Mouse (Mus musculus) ES-Bruce4 (cell line): Measurements from ENCODE around the gene Asb10. TPM values are rescaled to one million over a fixed set of nuclear protein-coding genes. Genes with fewer than 3 reads are reported as not detected.

Experiments used
- H3K27ac ChIP-seq: 2 replicates; pipeline ENCODE4 v1.5.1; 2012; ENCODE audit warnings: low read length, inconsistent platforms; ENCODE audit not compliant: insufficient read depth
- H3K27me3 ChIP-seq: 2 replicates; pipeline ENCODE4 v1.6.1; 2012; ENCODE audit warnings: mild to moderate bottlenecking, low read length, inconsistent platforms; ENCODE audit not compliant: control insufficient read depth, poor library complexity, insufficient read depth, severe bottlenecking
- H3K36me3 ChIP-seq: 2 replicates; pipeline ENCODE4 v1.6.1; 2012; ENCODE audit warnings: inconsistent platforms, mild to moderate bottlenecking, low read length, moderate library complexity; ENCODE audit not compliant: control insufficient read depth, poor library complexity, insufficient read depth, severe bottlenecking
- H3K4me1 ChIP-seq: one replicate; pipeline ENCODE4 v1.8.1; 2011; ENCODE audit warnings: low read length; ENCODE audit not compliant: control insufficient read depth, insufficient read depth
- H3K4me3 ChIP-seq: 2 replicates; pipeline ENCODE4 v1.5.1; 2011; ENCODE audit warnings: low read depth, mild to moderate bottlenecking, low read length
- H3K9ac ChIP-seq: 2 replicates; pipeline ENCODE4 v1.6.1; 2012; ENCODE audit warnings: low read depth, mild to moderate bottlenecking, inconsistent platforms; ENCODE audit not compliant: poor library complexity, severe bottlenecking
- H3K9me3 ChIP-seq: replicated peaks from 2 replicates; pipeline ENCODE4 v1.6.1; 2012; ENCODE audit warnings: mild to moderate bottlenecking, low read length, inconsistent platforms; ENCODE audit not compliant: control insufficient read depth, poor library complexity, insufficient read depth, severe bottlenecking
- CTCF ChIP-seq: IDR thresholded peaks from one replicate; pipeline ENCODE4 v1.8.1; 2011; ENCODE audit warnings: low read depth, low read length
- EP300 ChIP-seq: IDR thresholded peaks from 2 replicates; pipeline ENCODE4 v1.6.1; 2011; ENCODE audit warnings: low read depth, low read length; ENCODE audit not compliant: insufficient read depth
- POLR2A ChIP-seq: IDR thresholded peaks from one replicate; pipeline ENCODE4 v1.8.1; 2011; ENCODE audit warnings: low read length; ENCODE audit not compliant: insufficient read depth
- polyA plus RNA-seq: library from polyadenylated mRNA; stranded (reverse); fragments of >200 nt; gene quantifications from 2 replicates; pipeline ENCODE4 v1.2.4, GENCODE M21; 2011; ENCODE audit warnings: low read depth; ENCODE audit not compliant: missing spikeins, insufficient read depth, insufficient read length

Asb10 gene
- polyA plus RNA-seq, 1 experiment: not detected

GRCm38 (mm10) chr5:24521366-24521765 lies 19.4 kb downstream of the Asb10 start:
- H3K27ac ChIP-seq: no peak overlapping the region
- H3K27me3 ChIP-seq: peaks cover 5% of the 10 kb centered on the region
- H3K36me3 ChIP-seq: no peaks in the 10 kb centered on the region
- no peaks in the 10 kb centered on the region for H3K9me3 ChIP-seq
- TF ChIP-seq POLR2A (no peak), CTCF (no peak), EP300 (no peak)
- no peak overlapping the region for H3K9ac ChIP-seq
- H3K4me3 ChIP-seq: no peak overlapping the region
- H3K4me1 ChIP-seq: peaks cover 1% of the 10 kb centered on the region

GRCm38 (mm10) chr5:24512271-24512670 lies 28.5 kb downstream of the Asb10 start:
- Histone ChIP-seq H3K9ac (peak overlapping the region; percentile 15; the same call in 1 of the 2 replicates), H3K27ac (peak overlapping the region; percentile 93), H3K27me3 (no peaks in the 10 kb centered on the region), H3K36me3 (no peaks in the 10 kb centered on the region), H3K4me3 (peak overlapping the region; percentile 39), H3K4me1 (peaks cover 3% of the 10 kb centered on the region), H3K9me3 (0 out of 2 replicates have a peak, but pooled peaks cover 5% of the 10 kb centered on the region)
- no peak for TF ChIP-seq EP300
- no peak for TF ChIP-seq POLR2A
- no peak for TF ChIP-seq CTCF

DNA sequence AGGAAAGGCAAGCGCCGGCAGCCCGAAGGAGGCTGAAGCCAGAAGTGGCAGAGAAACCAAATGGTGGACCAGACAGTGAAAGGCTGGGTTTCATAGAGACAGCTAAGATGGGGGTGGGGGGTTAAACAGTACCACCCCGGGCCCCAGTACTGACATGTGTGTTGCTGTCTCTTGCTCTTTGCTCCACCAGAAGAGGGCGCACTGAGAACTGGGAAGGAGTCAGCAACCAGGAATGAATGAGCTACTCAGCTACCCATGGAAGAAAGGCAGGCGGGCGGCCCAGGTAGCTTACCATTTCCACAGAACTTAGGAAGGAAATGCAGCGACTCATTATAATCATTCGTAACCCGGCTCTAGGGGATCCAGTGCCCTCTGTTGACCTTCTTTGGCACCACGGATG lies 30.1 kb downstream of the Asb10 start:
- H3K9me3 ChIP-seq: 0 out of 2 replicates have a peak, but pooled peaks cover 5% of the 10 kb centered on the region
- H3K4me1 ChIP-seq: peaks cover 3% of the 10 kb centered on the region
- no peak overlapping the region for H3K27ac ChIP-seq
- no peak overlapping the region for H3K4me3 ChIP-seq
- H3K36me3 ChIP-seq: no peaks in the 10 kb centered on the region
- TF ChIP-seq EP300: no peak
- TF ChIP-seq CTCF: peak; percentile 63
- no peak overlapping the region for H3K9ac ChIP-seq
- H3K27me3 ChIP-seq: no peaks in the 10 kb centered on the region

- no peak overlapping the region for H3K27ac ChIP-seq
- TF ChIP-seq POLR2A: no peak
- no peak for TF ChIP-seq CTCF
- no peak for TF ChIP-seq EP300
- no peaks in the 10 kb centered on the region for H3K36me3 ChIP-seq
Measured at GRCm38 (mm10) chr5:24508406-24508805, 32.4 kb downstream of the Asb10 start.

GRCm38 (mm10) chr5:24505513-24505912 lies 35.3 kb downstream of the Asb10 start:
- H3K4me1 ChIP-seq: no peaks in the 10 kb centered on the region
- H3K36me3 ChIP-seq: peaks cover 3% of the 10 kb centered on the region
- no peak overlapping the region for H3K27ac ChIP-seq
- H3K27me3 ChIP-seq: no peaks in the 10 kb centered on the region
- 0 out of 2 replicates have a peak, but pooled peaks cover 5% of the 10 kb centered on the region for H3K9me3 ChIP-seq
- no peak overlapping the region for H3K4me3 ChIP-seq
- no peak overlapping the region for H3K9ac ChIP-seq
- no peak for TF ChIP-seq CTCF
- TF ChIP-seq POLR2A: no peak
- TF ChIP-seq EP300: no peak

More at GRCm38 (mm10) chr5:24508406-24508805, 32.4 kb downstream of the Asb10 start:
- Histone ChIP-seq H3K4me3 (no peak overlapping the region), H3K9me3 (0 out of 2 replicates have a peak, but pooled peaks cover 5% of the 10 kb centered on the region), H3K4me1 (peaks cover 3% of the 10 kb centered on the region), H3K27me3 (no peaks in the 10 kb centered on the region), H3K9ac (no peak overlapping the region)

- Histone ChIP-seq H3K27me3 (no peaks in the 10 kb centered on the region), H3K9ac (no peak overlapping the region), H3K4me1 (no peaks in the 10 kb centered on the region), H3K4me3 (no peak overlapping the region), H3K36me3 (peaks cover 3% of the 10 kb centered on the region), H3K27ac (no peak overlapping the region), H3K9me3 (no peaks in the 10 kb centered on the region)
- TF ChIP-seq POLR2A: no peak
- no peak for TF ChIP-seq CTCF
- no peak for TF ChIP-seq EP300
Measured at GRCm38 (mm10) chr5:24502786-24503185, 38.0 kb downstream of the Asb10 start.
